Mouse (Mus musculus) liver, adult 2 months (tissue): ENCODE results near the gene Nbr1.

Experiments
- CTCF ChIP-seq: fragments of 200-500 bp; IDR thresholded peaks from 2 replicates; pipeline ENCODE4 v1.5.1; 2011; ENCODE audit warnings: low read depth, low read length, control low read depth
- POLR2A ChIP-seq: fragments of 200-500 bp; IDR thresholded peaks from 2 replicates; pipeline ENCODE4 v1.6.1; 2011; ENCODE audit warnings: low read length, control low read depth; ENCODE audit not compliant: insufficient read depth; ENCODE audit errors: extremely low read depth

DNA sequence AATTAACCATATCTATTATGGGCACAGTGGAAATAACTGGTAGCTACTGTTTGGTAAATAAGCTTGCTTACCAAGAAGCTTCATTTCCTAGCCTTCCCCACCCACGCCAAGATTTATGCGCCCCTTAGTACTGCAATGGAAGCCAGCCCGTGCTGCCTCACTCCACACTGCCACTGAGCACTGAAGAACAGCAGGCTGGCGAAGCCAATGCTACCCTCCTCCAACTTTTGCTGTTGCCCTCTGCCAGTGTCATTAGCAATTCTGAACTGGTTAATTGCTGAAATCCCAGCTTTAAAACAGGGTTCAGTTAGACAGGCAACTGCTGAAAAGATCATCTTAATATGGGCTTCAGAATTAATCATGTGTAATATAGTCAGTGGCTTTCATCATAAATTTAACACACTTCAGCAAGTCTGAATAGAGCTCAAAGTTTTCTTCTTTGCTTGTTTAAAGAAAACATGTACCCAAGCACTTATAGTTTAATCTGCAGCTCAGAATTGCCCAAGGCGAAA lies 45.6 kb upstream of the Nbr1 start:
- TF ChIP-seq POLR2A (no peak), CTCF (no peak)
